Mouse (Mus musculus): ENCODE measurements around the gene Fam221a.
A peak's percentile ranks its signal among the peaks of the same experiment; 100 is the strongest.

The Fam221a gene

DNA sequence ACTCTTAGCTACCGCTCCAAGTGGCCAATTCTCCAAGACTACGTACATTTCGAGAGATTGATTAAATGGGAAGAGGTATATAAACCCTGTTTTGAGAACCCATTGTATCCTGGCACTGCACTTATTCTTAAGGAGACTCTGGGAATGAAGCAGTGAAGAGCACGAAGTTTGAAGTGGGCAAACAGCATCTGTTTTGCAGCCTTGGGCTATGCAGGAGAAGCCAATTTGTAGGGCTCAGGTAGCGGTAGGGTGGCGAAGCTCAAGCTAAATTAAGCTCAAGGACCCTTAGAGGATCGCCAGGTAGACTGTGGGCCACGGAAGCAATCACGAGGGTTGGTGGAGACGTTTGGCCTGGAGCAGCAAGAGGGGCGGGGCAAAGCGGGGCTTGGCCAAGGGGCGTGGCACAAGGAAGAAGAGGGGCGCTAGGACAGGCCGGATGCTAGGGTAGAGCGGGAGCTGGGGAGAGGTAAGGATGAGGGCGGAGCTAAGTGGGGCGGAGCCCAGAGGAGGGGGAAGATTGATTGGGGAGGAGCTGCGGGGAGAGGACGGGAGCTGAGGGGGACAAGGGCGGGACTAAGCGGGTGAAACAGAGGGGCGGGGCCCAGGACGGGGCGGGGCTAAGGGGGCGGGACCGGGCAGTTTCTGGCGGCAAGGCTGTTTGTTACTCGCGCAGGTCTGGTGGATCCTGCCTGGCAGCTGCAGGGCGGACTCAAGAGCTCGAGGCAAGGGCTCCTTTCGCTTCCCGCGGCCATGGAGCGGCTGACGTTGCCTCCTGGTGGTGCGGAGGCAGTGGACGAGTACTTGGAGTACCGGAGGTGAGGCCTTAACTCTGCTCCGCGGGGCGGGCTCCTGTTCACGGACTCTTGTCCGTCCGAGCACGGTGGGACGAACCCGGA, at the start of gene Fam221a:
Gene Fam221a (plus strand): TSS at position 581 of the 896 bp plus-strand sequence.
- peak; percentile 28 to 53 for DNase-seq (ENCODE audit: low read depth in 1 of 2, low spot score in 2 of 2)

DNA sequence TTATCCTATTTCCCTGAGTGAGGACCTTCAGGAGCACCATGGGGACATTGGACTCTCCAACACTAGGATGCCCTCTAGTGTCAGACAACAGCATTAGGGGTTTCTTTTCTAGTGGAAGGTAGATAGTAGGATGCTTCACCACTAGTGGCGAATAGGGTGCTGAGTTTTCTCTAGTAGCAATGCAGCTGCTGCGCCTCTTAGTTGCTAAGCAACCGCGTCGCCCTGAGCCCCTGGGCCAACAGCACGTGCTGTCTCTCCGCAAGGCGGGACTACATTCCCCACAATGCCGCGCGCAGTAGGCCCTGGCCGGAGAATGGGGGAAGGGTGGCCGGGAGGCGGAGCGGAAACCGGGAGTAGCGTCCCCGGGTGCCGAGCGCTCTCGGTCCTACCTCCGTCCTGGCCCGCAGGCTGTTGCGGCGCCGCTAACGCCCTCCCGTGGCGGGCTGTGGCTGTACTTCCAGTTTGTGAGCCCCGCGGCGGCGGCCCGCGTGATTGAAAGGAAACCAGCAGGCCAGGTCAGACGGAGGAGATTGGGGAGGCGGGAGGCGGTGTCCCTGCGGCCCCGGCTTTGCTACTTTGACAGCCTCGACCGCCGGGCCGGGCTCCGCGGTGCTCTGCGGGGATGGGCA, 48.5 kb upstream of the Fam221a start, which contains the start of gene Ccdc126:
Gene Ccdc126 (plus strand): TSS at position 309 of the 629 bp plus-strand sequence.
- peak; percentile 88 to 90 for DNase-seq (ENCODE audit: low read depth in 1 of 2, low spot score in 2 of 2)

DNA sequence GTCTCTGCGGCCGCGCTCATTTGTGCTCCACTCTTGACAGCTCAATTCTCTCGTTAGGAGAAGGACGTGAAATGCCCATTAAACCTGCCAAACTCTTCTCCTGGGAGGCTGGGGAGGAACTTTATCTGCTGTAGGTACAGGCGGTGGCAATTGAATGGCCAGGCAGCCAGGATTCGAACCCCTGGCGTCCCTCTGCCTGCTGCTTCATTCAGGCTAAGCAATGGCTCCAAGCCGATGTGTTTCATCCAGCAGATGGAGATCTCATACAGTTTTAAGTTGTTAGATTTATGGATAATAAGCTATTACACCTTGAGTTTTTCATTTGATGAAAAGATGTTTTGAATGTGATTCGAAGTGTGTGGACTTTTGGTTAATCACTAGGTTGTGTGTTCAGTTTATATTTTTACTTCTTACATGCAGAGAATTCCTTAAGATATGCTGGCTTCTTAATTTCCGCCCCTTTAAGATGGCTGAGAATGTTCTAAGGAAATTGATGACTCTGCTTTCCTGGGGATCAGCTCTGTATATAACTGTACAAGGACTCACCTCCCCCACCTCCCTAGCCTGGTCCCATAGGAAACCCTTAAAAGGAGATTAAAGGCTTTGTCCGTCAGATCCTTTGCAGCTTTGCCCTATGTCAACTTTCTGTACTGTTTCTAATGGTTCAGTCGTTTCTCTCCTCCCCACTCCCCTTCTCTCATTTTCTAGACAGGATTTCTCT, 47.8 kb upstream of the Fam221a start:
- DNase-seq (ENCODE audit: low read depth in 1 of 2, low spot score in 2 of 2), result no peak

DNA sequence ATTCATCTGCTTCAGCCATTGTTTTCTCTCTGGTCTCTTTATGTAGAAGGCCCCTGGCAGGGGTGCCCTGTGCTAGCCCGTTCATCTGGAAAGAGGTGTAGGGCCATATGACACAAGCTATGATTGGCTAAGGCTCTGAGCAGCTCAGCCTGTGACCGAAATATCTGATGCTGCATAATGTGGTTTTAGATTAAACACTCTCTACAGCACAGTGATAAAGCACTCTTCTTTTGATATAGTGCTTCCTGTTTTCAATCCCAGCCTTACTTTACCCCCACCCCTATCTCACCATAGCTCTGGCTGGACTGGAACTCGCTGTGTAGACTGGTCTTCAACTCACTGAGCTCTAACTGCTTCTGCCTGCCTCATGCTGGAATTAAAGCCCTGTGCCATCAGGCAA, 46.2 kb upstream of the Fam221a start:
- DNase-seq (ENCODE audit: low read depth in 1 of 2, low spot score in 2 of 2), result no peak

DNA sequence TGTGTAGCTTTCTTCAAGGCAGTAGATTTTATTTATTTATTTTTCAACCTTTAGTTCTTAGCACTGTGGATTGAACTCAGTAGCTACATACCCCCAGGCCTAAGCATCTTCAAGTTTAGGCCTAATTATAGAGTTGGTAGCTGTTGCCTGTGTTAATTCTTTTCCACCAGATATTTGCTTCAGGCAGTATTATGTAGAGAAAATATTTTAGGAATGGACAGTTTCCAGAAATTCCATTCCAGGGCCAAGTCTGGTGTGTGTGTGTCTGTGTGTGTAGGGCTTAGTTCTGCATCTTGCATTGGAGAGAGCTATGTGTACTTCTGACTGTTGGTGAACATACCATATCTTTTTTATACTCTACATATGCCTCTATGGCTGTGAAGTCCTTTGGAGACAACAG, 45.5 kb upstream of the Fam221a start:
- no peak for DNase-seq (ENCODE audit: low read depth in 1 of 2, low spot score in 2 of 2)

DNA sequence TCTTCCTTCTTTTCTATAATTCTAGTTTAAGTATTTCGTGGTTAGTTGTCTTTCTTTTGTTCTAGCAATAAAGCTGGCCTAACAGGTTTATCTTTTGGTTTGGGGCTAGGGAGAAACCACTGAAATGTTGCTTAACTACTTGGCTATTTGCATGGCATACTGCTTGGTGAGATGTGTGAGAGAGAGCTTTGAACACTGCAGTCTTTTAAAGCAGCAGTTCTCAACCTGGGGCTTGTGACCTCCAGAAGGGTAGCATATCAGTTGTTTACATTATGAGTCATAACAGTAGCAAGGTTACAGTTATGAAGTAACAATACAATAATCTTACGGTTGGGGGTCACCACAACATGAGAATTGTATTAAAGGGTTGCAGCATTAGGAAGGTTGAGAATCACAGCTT, 44.6 kb upstream of the Fam221a start:
- DNase-seq (ENCODE audit: low read depth in 1 of 2, low spot score in 2 of 2), result no peak

DNA sequence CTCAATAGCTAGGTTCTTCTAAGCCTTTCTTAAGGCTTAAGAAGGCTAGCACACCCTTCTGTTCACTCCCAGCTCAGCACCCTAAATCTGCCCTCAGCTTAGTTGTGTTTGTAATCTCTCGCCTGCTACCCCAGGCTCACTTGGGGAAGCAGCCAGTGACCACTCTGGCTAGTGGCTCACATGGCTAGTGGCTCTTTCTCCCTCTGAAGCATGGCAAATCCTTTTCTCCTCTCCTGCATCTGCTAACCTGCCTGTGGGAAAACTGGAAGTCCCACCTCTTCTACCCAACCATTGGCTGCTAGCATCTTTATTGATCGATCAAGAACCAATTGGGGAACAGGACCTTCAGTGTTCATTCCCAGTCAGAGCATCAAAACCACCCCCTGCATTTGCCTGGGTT, 43.0 kb upstream of the Fam221a start:
- DNase-seq (ENCODE audit: low read depth in 1 of 2, low spot score in 2 of 2), result no peak

DNA sequence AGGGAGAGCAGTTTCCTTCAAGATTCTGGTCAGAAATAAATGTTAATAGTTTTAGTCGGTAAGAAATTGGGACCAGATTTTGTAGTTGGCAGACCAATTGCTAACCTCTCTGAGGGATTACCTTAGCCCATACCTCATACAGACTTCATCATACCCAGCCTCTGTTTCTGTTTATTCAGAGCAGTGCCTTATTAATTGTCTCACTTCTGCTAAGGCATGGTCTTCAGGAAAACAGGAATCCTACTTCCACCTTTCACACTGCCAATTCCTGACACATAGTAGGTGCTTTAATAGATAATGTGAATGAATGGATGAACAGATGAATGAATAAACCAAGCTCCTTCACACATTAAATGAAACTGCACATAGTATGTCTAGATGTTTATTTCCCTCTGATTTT, 42.2 kb upstream of the Fam221a start:
- DNase-seq (ENCODE audit: low read depth in 1 of 2, low spot score in 2 of 2), result no peak

DNA sequence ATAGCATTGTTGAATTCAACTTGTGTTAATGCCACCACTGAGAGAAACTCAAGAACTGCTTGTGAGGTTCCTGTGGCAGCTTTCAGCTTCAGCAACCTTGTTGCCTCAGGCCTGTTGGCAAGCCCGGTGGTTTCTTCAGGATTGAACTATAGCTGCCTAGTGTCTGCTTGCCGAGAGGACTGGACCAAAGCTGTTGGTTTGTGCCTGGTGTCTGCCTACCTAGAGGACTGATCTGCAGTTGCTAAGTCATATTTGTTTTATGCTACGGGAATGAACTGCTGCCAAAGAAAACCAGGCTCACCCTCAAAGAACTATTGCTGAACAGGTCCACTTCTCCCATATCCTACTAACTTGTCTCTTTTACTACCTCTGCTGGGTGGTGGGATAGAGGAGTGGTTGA, 40.7 kb upstream of the Fam221a start:
- no peak for DNase-seq (ENCODE audit: low read depth in 1 of 2, low spot score in 2 of 2)

DNA sequence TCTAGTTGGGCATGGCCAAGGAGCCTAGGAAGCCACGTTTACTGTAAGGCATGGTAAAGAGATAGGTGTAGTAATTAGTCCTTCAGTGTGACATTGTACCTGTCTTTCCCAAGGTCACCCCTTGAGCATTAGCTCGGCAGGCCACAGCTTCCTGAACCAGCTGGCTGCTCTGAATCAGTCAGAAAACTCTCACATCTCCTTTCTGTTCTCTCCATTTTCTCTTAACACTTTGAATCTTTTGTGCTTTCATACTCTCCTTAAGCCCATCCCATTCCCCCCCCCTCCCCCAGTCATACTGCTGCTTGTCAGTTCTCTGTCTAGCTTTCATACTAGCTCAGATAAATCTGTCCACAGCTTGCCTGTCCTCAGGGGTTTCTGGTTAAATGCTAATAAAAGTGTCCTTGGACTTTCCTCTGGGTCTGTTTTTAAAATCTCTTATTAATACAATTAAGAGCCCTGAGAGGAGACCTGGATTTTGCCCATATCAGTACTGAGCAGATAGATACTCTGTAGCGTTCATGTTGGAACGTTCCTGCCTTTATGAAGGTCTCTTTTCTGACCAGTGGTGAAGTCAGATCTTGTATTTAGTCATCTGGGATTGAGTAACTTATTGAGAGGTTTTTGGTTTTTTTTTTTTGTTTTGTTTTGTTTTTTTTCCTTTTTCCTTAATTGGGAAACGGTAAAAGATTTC, 36.0 kb upstream of the Fam221a start:
- DNase-seq (ENCODE audit: low read depth in 1 of 2, low spot score in 2 of 2), result no peak

DNA sequence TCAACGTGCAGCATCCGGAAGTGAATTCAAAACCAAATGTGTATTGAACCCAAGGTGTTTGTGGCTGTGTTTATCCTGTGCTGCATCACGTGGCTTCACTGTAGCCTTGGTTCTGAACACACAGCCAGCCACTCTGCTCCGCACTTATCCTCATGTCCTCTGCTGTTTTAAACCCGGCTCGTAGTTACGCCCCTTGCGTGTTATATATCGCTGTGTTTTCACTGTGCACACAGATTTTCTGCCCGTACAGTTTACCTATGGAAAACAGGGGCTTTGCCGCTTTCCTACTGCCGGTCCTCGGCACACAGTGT, 35.5 kb upstream of the Fam221a start:
- DNase-seq (ENCODE audit: low read depth in 1 of 2, low spot score in 2 of 2), result no peak

DNA sequence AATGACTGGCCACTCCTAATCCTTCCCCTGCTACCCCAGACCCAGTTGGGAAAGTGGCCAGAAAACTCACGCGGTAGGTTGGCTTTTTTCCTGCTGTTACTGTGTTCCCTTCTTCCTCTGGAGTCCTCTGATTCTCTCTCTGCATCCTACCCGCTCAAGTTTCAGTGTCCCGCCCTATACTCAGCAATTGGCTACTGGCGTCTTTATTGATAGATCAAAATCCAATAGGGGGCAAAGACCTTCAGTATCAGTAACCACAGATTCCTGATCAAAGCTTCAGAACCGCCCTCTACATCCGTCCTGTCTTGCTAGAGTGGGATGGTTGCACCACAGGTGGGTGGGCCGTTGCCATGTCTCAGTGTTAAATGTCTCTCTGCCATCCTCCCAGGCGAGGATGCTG, 29.0 kb upstream of the Fam221a start:
- DNase-seq (ENCODE audit: low read depth in 1 of 2, low spot score in 2 of 2), result no peak

DNA sequence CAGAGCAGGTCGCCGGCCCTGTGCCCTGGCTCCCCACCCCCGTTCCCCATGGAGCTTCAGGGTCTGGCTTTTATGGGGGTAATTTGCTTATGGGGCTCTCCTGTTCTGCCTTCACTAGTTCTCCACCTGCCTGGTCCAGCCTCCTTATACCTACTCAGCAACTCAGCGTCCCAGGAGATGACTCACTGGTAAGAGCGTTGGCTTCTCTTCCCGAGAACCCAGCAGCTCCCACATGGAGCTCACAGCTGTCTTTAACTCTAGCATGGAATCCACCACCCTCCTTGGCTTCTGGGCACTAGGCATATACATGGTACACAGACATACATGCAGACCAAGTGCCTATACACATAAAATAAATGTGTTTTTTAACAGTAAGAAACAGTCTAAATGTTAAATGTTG, 28.4 kb upstream of the Fam221a start:
- DNase-seq (ENCODE audit: low read depth in 1 of 2, low spot score in 2 of 2), result no peak

DNA sequence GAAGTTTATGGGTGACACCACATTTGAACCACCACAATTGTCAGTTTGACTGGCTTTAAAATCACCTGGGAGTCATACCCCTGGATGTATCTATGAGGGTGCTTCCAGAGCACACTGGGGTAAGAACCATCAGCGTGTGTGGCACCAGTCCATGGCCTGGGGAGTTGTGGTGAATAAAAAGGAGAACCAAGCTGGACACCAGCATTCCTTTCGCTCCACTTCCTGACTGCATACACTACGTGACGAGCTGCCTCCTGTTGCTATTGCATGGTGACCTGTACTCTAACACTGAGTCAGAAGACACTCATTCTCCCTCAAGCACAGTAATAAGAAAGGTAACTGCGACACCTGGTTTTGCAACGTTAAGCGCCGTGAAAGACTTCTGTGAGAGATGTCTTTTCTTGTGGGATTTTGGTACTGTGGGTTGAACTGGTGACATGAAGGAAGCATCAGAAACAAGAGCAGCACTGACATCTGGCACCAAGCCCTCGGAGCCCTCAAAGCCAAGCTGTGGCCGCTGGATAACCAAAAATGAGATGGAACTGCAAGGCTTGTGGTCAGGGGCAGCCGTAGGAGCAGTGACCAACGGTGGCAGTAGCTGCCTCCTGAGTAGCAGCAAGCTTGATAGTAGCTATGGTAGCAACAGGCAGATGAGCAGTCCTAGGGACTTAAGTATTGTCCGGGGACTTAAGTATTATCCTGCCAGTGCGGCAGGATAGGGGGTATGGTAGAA, 23.6 kb upstream of the Fam221a start:
- no peak for DNase-seq (ENCODE audit: low read depth in 1 of 2, low spot score in 2 of 2)

DNA sequence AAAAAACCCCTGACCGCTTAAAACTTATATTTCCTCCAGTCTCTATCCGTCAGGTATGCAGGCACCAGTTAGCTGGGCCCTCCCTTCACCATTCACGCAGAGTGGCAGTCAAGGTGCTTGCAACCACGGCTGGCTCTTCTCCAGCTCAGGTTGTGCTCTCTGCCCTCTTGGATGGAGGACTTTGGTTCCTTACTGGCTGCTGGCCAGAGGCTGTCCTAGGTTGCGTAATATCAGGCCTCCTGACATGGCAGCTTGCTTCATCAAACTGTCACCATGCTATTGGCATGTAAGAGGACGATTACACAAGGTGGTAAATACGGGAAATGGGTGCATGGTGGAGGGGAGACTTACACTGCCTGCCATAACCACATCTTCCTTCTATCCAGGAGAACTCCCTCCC, 17.7 kb upstream of the Fam221a start:
- DNase-seq (ENCODE audit: low read depth in 1 of 2, low spot score in 2 of 2), result peak; percentile 17 to 35

DNA sequence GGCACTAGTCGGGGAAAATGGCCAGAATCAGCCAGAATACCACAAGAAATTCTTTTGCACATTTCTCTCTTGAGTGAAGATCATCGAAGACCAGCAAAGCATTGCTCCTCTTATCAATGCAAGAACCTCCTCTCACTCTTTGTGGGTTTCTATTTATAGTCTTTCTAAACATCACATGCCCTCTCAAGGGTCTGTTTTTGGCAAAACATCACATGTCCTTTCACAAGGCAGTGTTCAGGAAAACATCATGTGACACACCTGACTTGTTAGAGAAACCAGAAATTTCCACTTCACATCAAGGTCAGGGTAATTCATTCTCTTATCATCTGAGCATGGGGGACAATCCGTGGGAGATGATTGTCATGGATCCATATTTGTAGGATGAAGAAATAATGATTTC, 12.9 kb upstream of the Fam221a start:
- no peak for DNase-seq (ENCODE audit: low read depth in 1 of 2, low spot score in 2 of 2)

DNA sequence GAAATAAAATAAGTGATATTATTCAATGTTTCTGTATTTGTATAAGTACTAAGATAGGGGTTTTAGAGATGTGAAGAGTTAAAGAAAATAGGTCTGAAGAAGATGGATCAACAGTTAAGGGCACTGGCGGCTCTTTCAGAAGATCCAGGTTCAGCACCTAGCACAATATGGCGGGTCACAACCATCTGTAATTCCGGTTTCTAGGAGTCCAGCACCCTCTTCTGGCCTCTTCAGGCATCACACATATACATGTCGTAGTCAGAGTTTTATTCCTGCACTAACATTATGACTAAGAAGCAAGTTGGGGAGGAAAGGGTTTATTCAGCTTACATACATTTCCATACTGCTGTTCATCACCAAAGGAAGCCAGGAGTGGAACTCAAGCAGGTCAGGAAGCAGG, 12.4 kb upstream of the Fam221a start:
- no peak for DNase-seq (ENCODE audit: low read depth in 1 of 2, low spot score in 2 of 2)

DNA sequence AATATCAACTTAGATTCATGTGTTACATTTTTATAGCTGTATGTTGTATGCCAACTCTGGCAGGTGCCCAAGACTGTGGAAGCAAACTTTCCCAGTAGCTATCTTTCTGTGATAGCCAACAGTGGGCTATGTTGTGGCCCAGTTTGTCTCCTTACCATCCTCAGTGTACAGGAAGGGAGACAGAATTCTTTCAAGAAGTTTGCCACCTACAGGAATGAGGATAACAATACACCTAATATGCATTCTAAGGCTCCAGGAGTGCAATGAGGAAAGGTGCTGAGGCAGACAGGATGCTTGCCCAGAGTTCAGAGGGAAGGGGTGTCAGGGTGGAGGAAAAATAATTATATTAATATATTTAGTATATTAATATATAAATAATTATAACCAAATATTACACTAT, 7.1 kb upstream of the Fam221a start:
- DNase-seq (ENCODE audit: low read depth in 1 of 2, low spot score in 2 of 2), result no peak

DNA sequence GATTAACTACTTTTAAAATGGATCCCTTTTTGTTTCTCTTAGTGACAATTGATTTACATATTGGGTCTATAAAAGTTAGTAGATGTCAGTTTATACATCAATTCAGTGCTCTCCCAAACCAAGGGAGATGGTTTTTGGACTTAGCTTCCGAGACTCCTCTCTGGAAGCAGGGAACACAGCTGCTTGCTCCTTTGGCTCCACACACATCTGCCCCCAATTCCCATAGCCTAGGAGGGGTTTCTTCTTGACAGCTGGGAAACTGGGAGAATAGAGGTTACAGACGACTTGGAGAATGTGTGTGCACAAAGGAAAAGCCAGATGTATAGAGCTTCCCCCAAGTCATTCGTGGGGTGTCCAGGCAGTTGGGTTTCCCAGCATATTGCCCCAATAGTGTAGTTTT, 673 bp downstream of the Fam221a start:
- DNase-seq (ENCODE audit: low read depth in 1 of 2, low spot score in 2 of 2), result no peak

DNA sequence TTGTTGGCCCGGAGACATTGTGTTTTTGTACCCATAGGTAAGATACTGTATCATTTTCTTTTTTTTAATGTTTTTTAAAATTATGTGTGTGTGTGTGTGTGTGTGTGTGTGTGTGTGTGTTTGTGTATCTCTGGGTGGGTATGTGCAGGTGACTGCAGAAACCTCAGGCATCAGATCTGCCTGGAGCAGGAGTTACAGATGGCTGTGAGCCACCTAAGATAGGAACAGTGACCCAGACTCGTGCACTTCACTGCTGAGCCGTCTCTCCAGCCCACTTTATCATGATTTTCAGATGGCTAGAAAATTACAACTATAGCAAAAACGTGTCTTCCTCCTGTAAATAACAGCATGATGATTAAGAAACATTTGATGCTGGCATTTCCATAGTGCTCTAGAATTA, 5.2 kb downstream of the Fam221a start:
- DNase-seq (ENCODE audit: low read depth in 1 of 2, low spot score in 2 of 2), result no peak

DNA sequence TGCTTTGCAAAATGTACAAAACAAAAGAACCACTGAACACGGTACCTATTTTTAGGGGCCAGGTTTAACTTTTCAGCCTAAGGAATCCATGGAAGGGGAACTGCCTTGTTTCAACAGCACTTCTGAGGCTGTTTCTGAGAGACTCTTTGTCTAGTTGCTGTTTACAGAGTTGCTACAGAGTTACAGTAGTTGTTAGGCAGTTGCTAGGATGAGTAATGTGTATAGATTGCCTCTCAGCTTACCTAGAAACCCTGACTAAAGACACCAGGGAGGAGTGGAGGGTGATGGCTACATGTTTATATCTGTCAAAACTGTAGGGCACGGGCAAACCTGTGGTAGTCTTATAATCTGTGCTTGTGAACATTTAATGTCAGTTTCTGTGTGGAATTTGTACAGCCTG, 6.4 kb downstream of the Fam221a start:
- no peak for DNase-seq (ENCODE audit: low read depth in 1 of 2, low spot score in 2 of 2)

All from monocyte, adult 2 months (primary cell).